Mouse (Mus musculus) heart, adult 18-20 months (tissue): ENCODE measurements around the gene Bcr. TPM values are rescaled to one million over a fixed set of nuclear protein-coding genes. Genes with fewer than 3 reads are reported as not detected.

Experiments
- DNase-seq, 2 experiments: peaks; one replicate each; pipeline ENCODE4 v3.0.0; 2021 to 2022; ENCODE audit warnings: mixed read lengths in 1 of 2
- total RNA-seq, 2 experiments: library from RNA; stranded (reverse); gene quantifications; 2 replicates each; pipeline ENCODE4 v1.2.3; 2021

Bcr gene
- total RNA-seq, 2 experiments from 2014 or later: 8.7 to 10.7 TPM

- no peak for DNase-seq
Observed at GRCm38 (mm10) chr10:75233489-75233888, 173.1 kb downstream of the Bcr start.

Other genes with a start within 250 kb of the Bcr start
- gene Gnaz, start 93.4 kb upstream of the Bcr start, total RNA-seq: under 1 TPM; 0.33 to 0.57 TPM
- not detected for gene Rsph14, start 28.0 kb upstream of the Bcr start, total RNA-seq
- gene Rab36, start 23.5 kb upstream of the Bcr start, total RNA-seq: under 1 TPM; 0.57 to 0.75 TPM
- 10 to 100 TPM; 41.0 to 41.7 TPM for gene Specc1l, start 151.5 kb downstream of the Bcr start, total RNA-seq